Mouse (Mus musculus) thymus, adult 2 months (tissue): ENCODE data around the gene Sycp2l. TPM values are rescaled to one million over a fixed set of nuclear protein-coding genes. Genes with fewer than 3 reads are reported as not detected.

ENCODE experiments used
- DNase-seq: peaks from one replicate; pipeline ENCODE4 v3.0.0; 2021
- H3K27ac ChIP-seq: fragments of 200-500 bp; 2 replicates; pipeline ENCODE4 v1.5.1; 2012; ENCODE audit warnings: low read length, control low read depth; ENCODE audit not compliant: control insufficient read depth, insufficient read depth
- H3K27me3 ChIP-seq: fragments of 200-500 bp; 2 replicates; pipeline ENCODE4 v1.6.1; 2012; ENCODE audit warnings: mild to moderate bottlenecking, low read length, moderate library complexity, mixed read lengths; ENCODE audit not compliant: control insufficient read depth, insufficient read depth
- H3K36me3 ChIP-seq: fragments of 200-500 bp; 2 replicates; pipeline ENCODE4 v1.6.1; 2012; ENCODE audit warnings: mild to moderate bottlenecking, low read length, moderate library complexity; ENCODE audit not compliant: control insufficient read depth, insufficient read depth
- H3K4me1 ChIP-seq: fragments of 200-500 bp; replicated peaks from 2 replicates; pipeline ENCODE4 v1.6.1; 2012; ENCODE audit warnings: low read length; ENCODE audit not compliant: control insufficient read depth, insufficient read depth
- H3K4me3 ChIP-seq: fragments of 200-500 bp; 2 replicates; pipeline ENCODE4 v1.5.1; 2012; ENCODE audit warnings: mild to moderate bottlenecking, low read length, control low read depth, moderate library complexity; ENCODE audit not compliant: control insufficient read depth, insufficient read depth
- CTCF ChIP-seq: fragments of 200-500 bp; IDR thresholded peaks from 2 replicates; pipeline ENCODE4 v1.5.1; 2012; ENCODE audit warnings: mild to moderate bottlenecking, control low read depth, low read length, moderate library complexity, borderline replicate concordance; ENCODE audit not compliant: control insufficient read depth, poor library complexity, insufficient read depth; ENCODE audit errors: extremely low read depth
- POLR2A ChIP-seq: fragments of 200-500 bp; IDR thresholded peaks from 2 replicates; pipeline ENCODE4 v1.6.1; 2012; ENCODE audit warnings: mild to moderate bottlenecking, low read length, control low read depth, moderate library complexity; ENCODE audit not compliant: control insufficient read depth, poor library complexity, insufficient read depth; ENCODE audit errors: extremely low read depth
- WGBS: fragments of 180-500 bp; shearing (Covaris S2); methylation state at CpG from one replicate; pipeline ENCODE4 v1.1.7; 2018; 5-methylcytosine and 5-hydroxymethylcytosine counted together
- polyA plus RNA-seq: library from polyadenylated mRNA; depleted of rRNA; stranded (reverse); fragments of >200 nt; gene quantifications from 2 replicates; pipeline ENCODE4 v1.2.3, GENCODE M21; 2012

Sycp2l gene
- polyA plus RNA-seq, 1 experiment: 0.03 TPM

GRCm38 (mm10) chr13:41079421-41079780 is 34.7 kb upstream of the Sycp2l start, which contains the start of gene Mak:
Gene Mak, minus strand, starts transcription at chr13:41079706.
- Histone ChIP-seq H3K4me1 (peaks cover 3% of the 10 kb centered on the region), H3K27ac (no peak within 1 kb of the TSS), H3K4me3 (peak within 1 kb of the TSS; percentile 12; the same call in 1 of the 2 replicates), H3K27me3 (peaks cover 7% of the 10 kb centered on the region; the same call in 1 of the 2 replicates), H3K36me3 (no peaks in the 10 kb centered on the region)
- no peak for TF ChIP-seq POLR2A
- DNase-seq: peak; percentile 47
- 3% methylated on average over 36 of the region's 40 CpGs for WGBS

GRCm38 (mm10) chr13:41079859-41080258 is 34.2 kb upstream of the Sycp2l start:
- no peak overlapping the region for H3K27ac ChIP-seq
- H3K4me3 ChIP-seq: no peak overlapping the region
- no peaks in the 10 kb centered on the region for H3K36me3 ChIP-seq
- DNase-seq: no peak
- peaks cover 7% of the 10 kb centered on the region; the same call in 1 of the 2 replicates for H3K27me3 ChIP-seq
- WGBS: 57% methylated on average over 5 of the region's 5 CpGs
- H3K4me1 ChIP-seq: peaks cover 3% of the 10 kb centered on the region
- TF ChIP-seq POLR2A (no peak), CTCF (no peak)

GRCm38 (mm10) chr13:41080700-41081099 is 33.4 kb upstream of the Sycp2l start:
- H3K4me3 ChIP-seq: no peak overlapping the region
- DNase-seq: no peak

GRCm38 (mm10) chr13:41084521-41084920 is 29.6 kb upstream of the Sycp2l start:
- DNase-seq: no peak
- peaks cover under 1% of the 10 kb centered on the region for H3K4me1 ChIP-seq
- 19% methylated on average over 3 of the region's 3 CpGs for WGBS
- H3K4me3 ChIP-seq: no peak overlapping the region
- H3K36me3 ChIP-seq: no peaks in the 10 kb centered on the region
- no peak overlapping the region for H3K27ac ChIP-seq
- no peaks in the 10 kb centered on the region; the same call in 1 of the 2 replicates for H3K27me3 ChIP-seq
- TF ChIP-seq POLR2A (no peak), CTCF (no peak)

More at GRCm38 (mm10) chr13:41080700-41081099, 33.4 kb upstream of the Sycp2l start:
- Histone ChIP-seq H3K27ac (no peak overlapping the region), H3K27me3 (peaks cover 7% of the 10 kb centered on the region; the same call in 1 of the 2 replicates), H3K4me1 (peaks cover 3% of the 10 kb centered on the region), H3K36me3 (no peaks in the 10 kb centered on the region)
- WGBS: 88% methylated on average over 6 of the region's 6 CpGs
- TF ChIP-seq POLR2A: no peak
- no peak for TF ChIP-seq CTCF

GRCm38 (mm10) chr13:41085140-41085539 is 29.0 kb upstream of the Sycp2l start:
- no peaks in the 10 kb centered on the region; the same call in 1 of the 2 replicates for H3K27me3 ChIP-seq
- TF ChIP-seq CTCF: no peak
- no peak for TF ChIP-seq POLR2A
- DNase-seq: no peak
- no peaks in the 10 kb centered on the region for H3K4me1 ChIP-seq
- 51% methylated on average over 2 of the region's 2 CpGs for WGBS
- no peaks in the 10 kb centered on the region for H3K36me3 ChIP-seq
- H3K4me3 ChIP-seq: no peak overlapping the region
- H3K27ac ChIP-seq: no peak overlapping the region

- H3K27ac ChIP-seq: no peak overlapping the region
- H3K4me1 ChIP-seq: no peaks in the 10 kb centered on the region
- TF ChIP-seq POLR2A (no peak), CTCF (no peak)
- DNase-seq: no peak
- no peak overlapping the region for H3K4me3 ChIP-seq
- H3K27me3 ChIP-seq: no peaks in the 10 kb centered on the region
- no peaks in the 10 kb centered on the region for H3K36me3 ChIP-seq
Observed at GRCm38 (mm10) chr13:41088746-41089145, 25.4 kb upstream of the Sycp2l start.

- WGBS: 65% methylated on average over 10 of the region's 10 CpGs
- DNase-seq: no peak
- H3K4me3 ChIP-seq: no peak overlapping the region
- no peaks in the 10 kb centered on the region for H3K36me3 ChIP-seq
- no peak overlapping the region for H3K27ac ChIP-seq
- no peaks in the 10 kb centered on the region for H3K4me1 ChIP-seq
- H3K27me3 ChIP-seq: no peaks in the 10 kb centered on the region
- no peak for TF ChIP-seq POLR2A
- no peak for TF ChIP-seq CTCF
Observed at GRCm38 (mm10) chr13:41091271-41091670, 22.8 kb upstream of the Sycp2l start.
